Mouse (Mus musculus) liver, postnatal 0 days (tissue): ENCODE data around the gene Atp6v0b.

Experiments
- CTCF ChIP-seq: sonication (generic); IDR thresholded peaks from 2 replicates; pipeline ENCODE4 v1.5.1; 2016; ENCODE audit warnings: antibody characterized with exemption, low read depth
- EP300 ChIP-seq: IDR thresholded peaks from 2 replicates; pipeline ENCODE4 v1.6.1; 2016; ENCODE audit warnings: antibody characterized with exemption, low read depth, mild to moderate bottlenecking

GRCm38 (mm10) chr4:117850871-117851270 is 36.3 kb downstream of the Atp6v0b start:
- TF ChIP-seq CTCF = no peak
- TF ChIP-seq EP300 = no peak
